Mouse (Mus musculus) C2C12 (cell line): ENCODE results near the gene Lrrc8d.

Experiments used
- CEBPB ChIP-seq: IDR thresholded peaks from one replicate; pipeline ENCODE4 v1.6.1; 2011; ENCODE audit warnings: low read depth, mild to moderate bottlenecking, control low read depth, moderate library complexity
- CTCF ChIP-seq: IDR thresholded peaks from one replicate; pipeline ENCODE4 v1.5.1; 2011; ENCODE audit not compliant: control insufficient read depth, insufficient read depth, insufficient read length
- FOSL1 ChIP-seq: IDR thresholded peaks from one replicate; pipeline ENCODE4 v1.8.0; 2011; ENCODE audit warnings: mild to moderate bottlenecking, low read length; ENCODE audit not compliant: poor library complexity, insufficient read depth, severe bottlenecking
- MAX ChIP-seq: IDR thresholded peaks from one replicate; pipeline ENCODE4 v1.6.1; 2011; ENCODE audit warnings: mild to moderate bottlenecking, control low read depth
- MYOD1 ChIP-seq: IDR thresholded peaks from one replicate; pipeline ENCODE4 v1.6.1; 2011; ENCODE audit warnings: low read depth; ENCODE audit not compliant: control insufficient read depth, insufficient read length

GRCm38 (mm10) chr5:105667411-105667810 is 32.4 kb upstream of the Lrrc8d start:
- TF ChIP-seq FOSL1 (no peak), CTCF (no peak), CEBPB (no peak), MYOD1 (no peak), MAX (no peak)
